Mouse (Mus musculus) naive thymus-derived CD4-positive, alpha-beta T cell, adult 2 months (primary cell): ENCODE results near the gene Gm28635.

ENCODE experiments used
- DNase-seq: peaks from one replicate; pipeline ENCODE4 v3.0.0-alpha.2; 2011; ENCODE audit warnings: low read depth

Gene Gm28635

GRCm38 (mm10) chr2:84637452-84638165, 40.2 kb downstream of the Gm28635 start:
- no peak for DNase-seq

- no peak for DNase-seq
Measured at GRCm38 (mm10) chr2:84636231-84636741, 41.6 kb downstream of the Gm28635 start.

- DNase-seq: no peak
Measured at GRCm38 (mm10) chr2:84635611-84636010, 42.2 kb downstream of the Gm28635 start.

- DNase-seq: no peak
Measured at GRCm38 (mm10) chr2:84634934-84635482, 42.8 kb downstream of the Gm28635 start.

GRCm38 (mm10) chr2:84634006-84634405, 43.8 kb downstream of the Gm28635 start:
- no peak for DNase-seq

GRCm38 (mm10) chr2:84632999-84633398, 44.8 kb downstream of the Gm28635 start:
- peak; percentile 43 for DNase-seq

GRCm38 (mm10) chr2:84632001-84632400, 45.8 kb downstream of the Gm28635 start:
- DNase-seq: no peak

- DNase-seq: no peak
Measured at GRCm38 (mm10) chr2:84627036-84627435, 50.8 kb downstream of the Gm28635 start.

- DNase-seq: no peak
Measured at GRCm38 (mm10) chr2:84626366-84626975, 51.4 kb downstream of the Gm28635 start.

- no peak for DNase-seq
Measured at GRCm38 (mm10) chr2:84624201-84624600, 53.6 kb downstream of the Gm28635 start.

GRCm38 (mm10) chr2:84623428-84624119, 54.3 kb downstream of the Gm28635 start:
- DNase-seq: no peak

- DNase-seq: no peak
Measured at GRCm38 (mm10) chr2:84622668-84623067, 55.2 kb downstream of the Gm28635 start.

- no peak for DNase-seq
Measured at GRCm38 (mm10) chr2:84619646-84620340, 58.0 kb downstream of the Gm28635 start.

- no peak for DNase-seq
Measured at GRCm38 (mm10) chr2:84618914-84619313, 58.9 kb downstream of the Gm28635 start.

- peak; percentile 83 for DNase-seq
Measured at GRCm38 (mm10) chr2:84617637-84618515, 60.0 kb downstream of the Gm28635 start.

GRCm38 (mm10) chr2:84612764-84613163, 65.1 kb downstream of the Gm28635 start:
- no peak for DNase-seq

GRCm38 (mm10) chr2:84607842-84608241, 70.0 kb downstream of the Gm28635 start:
- no peak for DNase-seq

GRCm38 (mm10) chr2:84600977-84601376, 76.9 kb downstream of the Gm28635 start:
- DNase-seq: no peak

- DNase-seq: no peak
Measured at GRCm38 (mm10) chr2:84599270-84599888, 78.5 kb downstream of the Gm28635 start.

- no peak for DNase-seq
Measured at GRCm38 (mm10) chr2:84597123-84597522, 80.7 kb downstream of the Gm28635 start.
